Comparison of ENCODE assay signal across 8 mouse cellular contexts in the genomic region with DNA sequence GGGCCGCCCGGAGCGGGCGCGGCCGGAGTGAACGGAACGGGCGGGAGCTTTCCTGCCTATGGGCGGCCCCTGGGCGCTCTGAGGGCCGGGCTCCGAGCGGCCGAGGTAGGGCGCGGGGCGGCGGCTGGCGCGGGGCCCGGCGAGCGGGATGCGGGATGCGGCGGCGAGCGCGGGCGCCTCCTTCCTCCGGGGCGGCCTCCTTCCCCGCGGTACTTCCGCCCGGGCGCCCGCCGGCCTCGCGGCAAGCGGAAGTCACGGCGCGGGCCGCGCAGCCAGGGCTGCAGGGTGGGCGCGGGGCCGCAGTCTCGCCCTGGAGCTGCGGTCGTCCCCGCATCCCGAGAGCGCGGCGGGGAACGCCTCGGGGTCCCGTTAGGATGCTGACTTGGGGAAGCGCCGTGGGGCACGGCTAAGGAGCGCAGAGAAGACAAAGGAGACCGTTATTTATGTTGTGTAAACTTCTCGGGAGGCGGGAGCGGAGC. TPM values are rescaled to one million over a fixed set of nuclear protein-coding genes. Genes with fewer than 3 reads are reported as not detected.
A peak's percentile ranks its signal among the peaks of the same experiment; 100 is the strongest.
DNase-seq lines count a peak whose midpoint lies in the region; ATAC-seq lines count a peak whose summit lies in the region.

No protein-coding gene starts in this region.

- peaks cover 25% of the 10 kb centered on the region for H3K36me3 ChIP-seq in erythroblast, embryonic 14.5 days (ENCODE audit: control insufficient read depth)
- H3K36me3 ChIP-seq in hindbrain, embryonic 15.5 days, result peaks cover 3% of the 10 kb centered on the region; the same call in 1 of the 2 replicates
- H3K36me3 ChIP-seq in stomach, embryonic 15.5 days, result no peaks in the 10 kb centered on the region

- peak overlapping the region; percentile 100 for H3K4me3 ChIP-seq in erythroblast, embryonic 14.5 days (replicated peaks)
- H3K4me3 ChIP-seq in brown adipose tissue, adult 24 weeks (ENCODE audit: insufficient read depth, low read depth, low read length), result peak overlapping the region; percentile 99
- peak overlapping the region; percentile 93 for H3K4me3 ChIP-seq in hindbrain, embryonic 15.5 days
- H3K4me3 ChIP-seq in stomach, embryonic 15.5 days (replicated peaks), result peak overlapping the region; percentile 100

- H3K4me2 ChIP-seq in hindbrain, embryonic 15.5 days, result peak overlapping the region; percentile 58
- peak overlapping the region; percentile 71 for H3K4me2 ChIP-seq in stomach, embryonic 15.5 days

- no peaks in the 10 kb centered on the region for H3K9me3 ChIP-seq in erythroblast, embryonic 14.5 days (ENCODE audit: control insufficient read depth, low read length)
- H3K9me3 ChIP-seq in hindbrain, embryonic 15.5 days, result no peaks in the 10 kb centered on the region
- no peaks in the 10 kb centered on the region for H3K9me3 ChIP-seq in stomach, embryonic 15.5 days

- H3K27ac ChIP-seq in brown adipose tissue, adult 24 weeks (replicated peaks; ENCODE audit: low read depth, low read length), result peak overlapping the region; percentile 77
- H3K27ac ChIP-seq in hindbrain, embryonic 15.5 days (replicated peaks), result peak overlapping the region; percentile 97
- H3K27ac ChIP-seq in stomach, embryonic 15.5 days, result peak overlapping the region; percentile 97

- peak overlapping the region; percentile 99 for H3K9ac ChIP-seq in hindbrain, embryonic 15.5 days
- peak overlapping the region; percentile 100 for H3K9ac ChIP-seq in stomach, embryonic 15.5 days

- WGBS in hindbrain, embryonic 15.5 days, result under 1% methylated on average over 41 of the region's 70 CpGs
- WGBS in stomach, embryonic 15.5 days, result under 1% methylated on average over 54 of the region's 70 CpGs

- DNase-seq in 3T3-L1 (ENCODE audit: low read depth, low spot score), result peak; percentile 31
- peak; percentile 52 for DNase-seq in lung, postnatal 14 days
- DNase-seq in gastrocnemius, postnatal 36 days, result no peak

- H3K4me1 ChIP-seq in erythroblast, embryonic 14.5 days (ENCODE audit: control insufficient read depth), result peaks cover 38% of the 10 kb centered on the region
- H3K4me1 ChIP-seq in brown adipose tissue, adult 24 weeks (ENCODE audit: control insufficient read depth, insufficient read depth, insufficient read length, low read length), result peaks cover 7% of the 10 kb centered on the region
- peaks cover 23% of the 10 kb centered on the region for H3K4me1 ChIP-seq in hindbrain, embryonic 15.5 days (replicated peaks)
- H3K4me1 ChIP-seq in stomach, embryonic 15.5 days, result peaks cover 14% of the 10 kb centered on the region

- intact Hi-C loops in gastrocnemius, postnatal 36 days (cut with DNase I), result loop anchor here (1.0 to 5.0 kb wide), 2 partner anchors 21 to 34 kb away; a partner anchor contains a TSS

- ATAC-seq in erythroblast, adult 5-6 weeks (replicated peaks; ENCODE audit: low FRiP score, poor library complexity, severe bottlenecking), result no peak; the same call in 1 of the 2 replicates
- peak; percentile 85 for ATAC-seq in hindbrain, embryonic 15.5 days (ENCODE audit: low FRiP score, low read depth)
- peak; percentile 64 for ATAC-seq in stomach, embryonic 15.5 days (ENCODE audit: insufficient read depth, low FRiP score, low read depth)

- no peaks in the 10 kb centered on the region for H3K27me3 ChIP-seq in erythroblast, embryonic 14.5 days (ENCODE audit: control insufficient read depth)
- no peaks in the 10 kb centered on the region for H3K27me3 ChIP-seq in hindbrain, embryonic 15.5 days
- H3K27me3 ChIP-seq in stomach, embryonic 15.5 days (replicated peaks), result no peaks in the 10 kb centered on the region

RNA-seq across cellular contexts. Expression of a gene that starts 0.4 kb away (rescaled TPM):
- 0.18 and 0.29 TPM in 2 replicates for polyA plus RNA-seq in erythroblast, embryonic 14.5 days (2012)
- 15.2 and 23.6 TPM in 2 replicates for total RNA-seq in erythroblast, adult 5-6 weeks (2015; ENCODE audit: low replicate concordance)
- 15.1 and 19.1 TPM in 2 replicates for total RNA-seq in erythroblast, adult 5-6 weeks (2017; ENCODE audit: low replicate concordance)
- 23.8 and 27.0 TPM in 2 replicates for polyA plus RNA-seq in brown adipose tissue, adult 24 weeks (2012; ENCODE audit: insufficient read depth, insufficient read length, missing spikeins)
- polyA plus RNA-seq in hindbrain, embryonic 15.5 days (2015; fragmentation: Nextera tagmentation; extraction: Ambion mirVana), result 74.1 and 76.9 TPM in 2 replicates
- polyA plus RNA-seq in stomach, embryonic 15.5 days (2015; fragmentation: Nextera tagmentation; extraction: Ambion mirVana), result 56.8 and 57.5 TPM in 2 replicates
- 10 to 100 TPM; 23.7 to 28.5 TPM for total RNA-seq in gastrocnemius, postnatal 36 days (2021)

RNA-seq across cellular contexts. Expression of a gene that starts 21.2 kb away (rescaled TPM):
- 0.82 and 0.99 TPM in 2 replicates for polyA plus RNA-seq in erythroblast, embryonic 14.5 days (2012)
- total RNA-seq in erythroblast, adult 5-6 weeks (2015; ENCODE audit: low replicate concordance), result 10.4 and 11.5 TPM in 2 replicates
- 4.2 and 7.0 TPM in 2 replicates for total RNA-seq in erythroblast, adult 5-6 weeks (2017; ENCODE audit: low replicate concordance)
- 42.2 and 43.3 TPM in 2 replicates for polyA plus RNA-seq in brown adipose tissue, adult 24 weeks (2012; ENCODE audit: insufficient read depth, insufficient read length, missing spikeins)
- 136 and 142 TPM in 2 replicates for polyA plus RNA-seq in hindbrain, embryonic 15.5 days (2015; fragmentation: Nextera tagmentation; extraction: Ambion mirVana)
- 77.0 and 77.6 TPM in 2 replicates for polyA plus RNA-seq in stomach, embryonic 15.5 days (2015; fragmentation: Nextera tagmentation; extraction: Ambion mirVana)
- total RNA-seq in gastrocnemius, postnatal 36 days (2021), result 10 to 100 TPM; 26.8 to 28.8 TPM

RNA-seq across cellular contexts. Expression of a gene that starts 33.9 kb away (rescaled TPM):
- 6.2 and 8.4 TPM in 2 replicates for polyA plus RNA-seq in erythroblast, embryonic 14.5 days (2012)
- 12.5 TPM in 1 of 2 replicates, not detected in the other for total RNA-seq in erythroblast, adult 5-6 weeks (2015; ENCODE audit: low replicate concordance)
- 11.2 and 24.4 TPM in 2 replicates for total RNA-seq in erythroblast, adult 5-6 weeks (2017; ENCODE audit: low replicate concordance)
- polyA plus RNA-seq in brown adipose tissue, adult 24 weeks (2012; ENCODE audit: insufficient read depth, insufficient read length, missing spikeins), result 80.7 and 86.3 TPM in 2 replicates
- polyA plus RNA-seq in hindbrain, embryonic 15.5 days (2015; fragmentation: Nextera tagmentation; extraction: Ambion mirVana), result 22.5 and 27.3 TPM in 2 replicates
- polyA plus RNA-seq in stomach, embryonic 15.5 days (2015; fragmentation: Nextera tagmentation; extraction: Ambion mirVana), result 73.4 and 80.9 TPM in 2 replicates
- total RNA-seq in gastrocnemius, postnatal 36 days (2021), result 10 to 100 TPM; 15.5 to 20.6 TPM

RNA-seq across cellular contexts. Expression of a gene that starts 58.5 kb away (rescaled TPM):
- polyA plus RNA-seq in erythroblast, embryonic 14.5 days (2012), result 1.9 and 2.0 TPM in 2 replicates
- 32.6 and 35.4 TPM in 2 replicates for total RNA-seq in erythroblast, adult 5-6 weeks (2015; ENCODE audit: low replicate concordance)
- 36.6 and 42.2 TPM in 2 replicates for total RNA-seq in erythroblast, adult 5-6 weeks (2017; ENCODE audit: low replicate concordance)
- polyA plus RNA-seq in brown adipose tissue, adult 24 weeks (2012; ENCODE audit: insufficient read depth, insufficient read length, missing spikeins), result 16.4 and 21.2 TPM in 2 replicates
- polyA plus RNA-seq in hindbrain, embryonic 15.5 days (2015; fragmentation: Nextera tagmentation; extraction: Ambion mirVana), result 23.9 and 24.1 TPM in 2 replicates
- polyA plus RNA-seq in stomach, embryonic 15.5 days (2015; fragmentation: Nextera tagmentation; extraction: Ambion mirVana), result 31.6 and 33.5 TPM in 2 replicates
- total RNA-seq in gastrocnemius, postnatal 36 days (2021), result 10 to 100 TPM; 17.7 to 19.8 TPM

Comparison
In these comparisons a context has a peak if more than half of its experiments do, and no peak if none do; other contexts are left out.
1. DNase-seq: peak in 3T3-L1 (single experiment) and lung, postnatal 14 days (single experiment); none in gastrocnemius, postnatal 36 days (0 of 2).
2. RNA of a gene that starts 0.4 kb away (polyA plus RNA-seq): 74.1 to 76.9 TPM in hindbrain, embryonic 15.5 days, 56.8 to 57.5 TPM in stomach, embryonic 15.5 days and 23.8 to 27.0 TPM in brown adipose tissue, adult 24 weeks; 0.18 to 0.29 TPM in erythroblast, embryonic 14.5 days; every median in the first group is over 10 times any median in the second.
3. RNA of a gene that starts 21.2 kb away (polyA plus RNA-seq): 136 to 142 TPM in hindbrain, embryonic 15.5 days, 77.0 to 77.6 TPM in stomach, embryonic 15.5 days and 42.2 to 43.3 TPM in brown adipose tissue, adult 24 weeks; 0.82 to 0.99 TPM in erythroblast, embryonic 14.5 days; every median in the first group is over 10 times any median in the second.
4. Peak in every context shown above with its lines, with median percentiles within 50 percentile points of each other: H3K4me3 ChIP-seq and H3K27ac ChIP-seq.